Mouse (Mus musculus) monocyte, adult 2 months (primary cell): ENCODE measurements around the gene Wdr82.
A peak's percentile ranks its signal among the peaks of the same experiment; 100 is the strongest.

Experiments
- DNase-seq, 2 experiments: peaks; one replicate each; pipeline ENCODE4 v3.0.0; 2022; ENCODE audit warnings: low spot score in 2 of 2, low read depth in 1 of 2

Gene Wdr82

DNA sequence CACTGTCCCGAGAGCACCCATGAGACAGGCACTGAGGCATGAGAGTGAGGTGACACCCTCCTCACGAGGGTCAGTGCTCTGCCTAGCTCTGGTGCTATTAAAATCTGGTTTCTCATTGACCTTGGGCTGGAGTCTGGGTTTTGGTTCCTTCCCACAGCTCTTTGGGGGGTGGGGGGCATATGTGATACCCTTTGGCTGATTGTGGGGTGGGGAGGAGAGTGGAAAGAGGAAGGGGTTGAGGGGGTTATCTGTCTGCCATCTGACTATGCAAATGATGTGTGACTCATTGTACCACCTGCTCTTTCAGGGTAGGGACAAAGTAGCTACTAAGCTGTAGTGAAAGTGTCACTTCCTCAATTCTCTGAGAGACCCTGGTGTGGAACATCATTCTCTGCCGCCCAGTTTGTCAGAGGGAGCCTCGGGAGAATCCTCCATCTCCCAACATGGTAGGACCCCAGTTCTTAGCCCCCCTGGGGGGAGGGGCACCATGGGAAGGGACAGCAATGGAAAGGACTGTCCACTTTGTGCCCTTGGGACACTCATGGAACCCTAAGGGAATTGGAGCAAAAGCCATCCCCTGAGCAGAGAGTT lies 51.6 kb downstream of the Wdr82 start, which contains the start of gene Tlr9:
TSS of gene Tlr9 (plus strand) at position 338 of the 591 bp plus-strand sequence.
- peak in 1 of 2 experiments; percentile 49 for DNase-seq

- peak in 1 of 2 experiments; percentile 40 for DNase-seq
These were observed 52.3 kb downstream of the Wdr82 start for GRCm38 (mm10) chr9:106222994-106223393.

- DNase-seq = no peak
These were observed 54.9 kb downstream of the Wdr82 start for GRCm38 (mm10) chr9:106225469-106226150.

GRCm38 (mm10) chr9:106226151-106226682 lies 55.5 kb downstream of the Wdr82 start:
- no peak for DNase-seq

- no peak for DNase-seq
These were observed 57.2 kb downstream of the Wdr82 start for GRCm38 (mm10) chr9:106227790-106228429.

- peak; percentile 41 to 73 for DNase-seq
These were observed 59.5 kb downstream of the Wdr82 start for GRCm38 (mm10) chr9:106230051-106230733.

GRCm38 (mm10) chr9:106230734-106231106 lies 60.0 kb downstream of the Wdr82 start:
- no peak for DNase-seq

GRCm38 (mm10) chr9:106231220-106231619 lies 60.5 kb downstream of the Wdr82 start:
- DNase-seq = no peak

DNA sequence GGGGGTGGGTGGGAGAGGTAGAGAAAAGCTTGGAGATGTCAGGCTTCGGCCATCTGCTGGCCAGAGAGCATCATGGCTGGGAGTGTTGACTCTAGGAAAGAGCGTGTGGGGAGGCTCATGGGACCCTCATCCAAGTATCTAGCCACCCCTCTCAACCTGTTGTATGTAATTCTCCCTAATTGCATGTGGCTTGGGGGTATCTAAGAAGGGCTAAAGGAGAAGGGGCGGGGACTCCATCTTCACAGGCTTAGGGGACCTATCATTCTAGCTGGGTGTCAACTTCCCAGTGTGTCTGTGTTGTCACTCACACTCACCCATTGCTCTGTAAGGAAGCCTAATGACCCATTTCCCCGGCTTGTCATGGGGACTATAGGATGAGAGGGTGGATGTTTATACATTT lies 61.1 kb downstream of the Wdr82 start:
- DNase-seq = no peak

DNA sequence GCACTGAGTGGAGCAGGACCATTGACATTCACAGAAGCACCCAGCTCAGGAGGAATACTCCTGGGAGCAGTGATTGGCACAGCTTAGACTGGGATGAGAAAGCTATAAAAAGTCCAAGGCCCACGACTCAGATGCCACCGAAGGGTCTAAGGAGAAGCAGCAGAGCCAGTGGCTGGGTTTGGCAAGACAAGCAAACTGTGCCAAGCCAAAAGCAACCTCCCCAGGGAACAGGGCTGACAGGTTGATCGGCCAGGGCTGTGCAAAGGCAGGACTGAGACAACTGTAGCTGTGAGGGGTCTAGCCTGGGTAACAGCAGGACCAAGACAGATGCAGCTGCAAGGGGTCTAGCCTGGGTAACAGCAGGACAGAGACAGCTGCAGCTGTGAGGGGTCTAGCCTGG lies 62.2 kb downstream of the Wdr82 start:
- no peak for DNase-seq

DNA sequence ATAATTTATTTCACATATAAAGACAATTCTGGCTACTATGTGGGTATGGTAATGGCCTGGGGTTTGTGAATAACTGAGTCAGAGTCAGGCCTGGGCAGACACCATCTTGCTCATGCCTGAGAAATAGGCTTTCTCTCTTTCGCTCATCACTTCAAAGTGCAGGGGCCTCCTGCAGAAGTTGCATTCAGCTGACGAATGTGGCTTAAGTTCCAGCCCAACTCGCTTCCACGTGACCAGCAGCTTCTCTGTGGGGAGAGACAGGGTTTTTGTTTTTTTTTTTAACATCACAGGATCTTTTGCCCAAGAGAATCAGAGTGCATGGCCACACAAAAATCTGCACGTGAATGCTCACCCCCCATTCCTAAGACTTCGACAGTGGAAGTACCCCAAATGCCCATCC lies 63.2 kb downstream of the Wdr82 start:
- DNase-seq = no peak

GRCm38 (mm10) chr9:106235194-106235830 lies 64.6 kb downstream of the Wdr82 start:
- DNase-seq = no peak

- no peak for DNase-seq
These were observed 65.6 kb downstream of the Wdr82 start for GRCm38 (mm10) chr9:106236156-106236817.

DNA sequence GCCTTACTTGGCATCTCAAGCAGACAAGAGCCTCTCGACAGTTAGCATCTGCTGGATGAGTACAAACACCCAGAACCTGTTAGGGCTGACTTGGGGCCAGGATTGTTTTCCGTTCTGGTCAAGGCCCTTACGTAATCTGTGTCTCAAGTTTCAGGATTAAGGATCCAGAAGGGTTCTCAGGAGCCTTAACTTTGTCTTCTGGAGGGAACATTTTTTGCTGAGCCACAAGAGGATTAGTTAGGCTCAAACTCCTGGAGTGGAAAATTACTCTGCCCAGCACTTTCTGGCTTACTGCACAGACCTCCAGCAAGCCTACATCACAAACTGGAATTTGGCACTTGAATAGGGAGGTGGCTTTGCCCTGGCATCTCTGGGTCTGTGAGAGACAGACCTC lies 66.1 kb downstream of the Wdr82 start:
- no peak for DNase-seq

DNA sequence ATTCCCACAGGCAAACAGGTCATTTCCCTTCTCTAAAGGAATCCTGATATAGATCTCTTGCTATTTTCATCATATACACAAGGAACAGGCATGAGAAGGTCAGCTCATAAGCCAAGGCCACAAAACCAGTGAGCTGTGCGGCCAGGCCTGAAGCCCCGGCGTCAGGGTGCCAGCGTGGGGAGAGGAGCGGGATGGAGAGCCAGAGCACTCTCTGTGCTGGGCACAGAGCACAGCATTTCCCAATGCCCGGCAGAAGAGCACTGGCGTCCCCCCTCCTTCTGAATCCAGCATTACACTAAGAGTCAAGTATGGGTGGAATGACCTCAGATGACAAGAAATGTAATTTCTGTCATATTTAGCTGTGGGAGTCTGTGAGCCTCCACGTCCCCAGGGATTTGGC lies 66.7 kb downstream of the Wdr82 start:
- DNase-seq = no peak

GRCm38 (mm10) chr9:106237878-106238277 lies 67.2 kb downstream of the Wdr82 start:
- DNase-seq = no peak
